Mouse (Mus musculus) cerebellum, postnatal 25 days (tissue): ENCODE data around the gene Shd.
A peak's percentile ranks its signal among the peaks of the same experiment; 100 is the strongest.
"Not testable (repeated sequence)": the region's sequence is repeated elsewhere in the genome, so short reads cannot be mapped to it uniquely, and the experiment has no call there.

Source experiments
- DNase-seq, 2 experiments: peaks; one replicate each; pipeline ENCODE4 v3.0.0; 2021; ENCODE audit warnings: mixed read lengths in 2 of 2

The Shd gene

GRCm38 (mm10) chr17:55969966-55970891, at the start of gene Shd:
Gene Shd, plus strand, starts transcription at chr17:55970467.
- peak; percentile 80 to 84 for DNase-seq

- peak; percentile 71 to 76 for DNase-seq
These were observed 38.4 kb upstream of the Shd start for GRCm38 (mm10) chr17:55931553-55932502.

GRCm38 (mm10) chr17:55932635-55933034, 37.6 kb upstream of the Shd start:
- DNase-seq: no peak

GRCm38 (mm10) chr17:55933191-55933590, 37.1 kb upstream of the Shd start:
- no peak for DNase-seq

- DNase-seq: not testable (repeated sequence)
These were observed 25.8 kb upstream of the Shd start for GRCm38 (mm10) chr17:55944387-55944865.

GRCm38 (mm10) chr17:55944866-55945682, 25.2 kb upstream of the Shd start:
- DNase-seq: peak; percentile 94 to 95

GRCm38 (mm10) chr17:55945696-55946095, 24.6 kb upstream of the Shd start:
- no peak for DNase-seq

- DNase-seq: no peak
These were observed 21.6 kb upstream of the Shd start for GRCm38 (mm10) chr17:55948647-55949046.

GRCm38 (mm10) chr17:55949400-55949799, 20.9 kb upstream of the Shd start, which contains the start of gene Zfp119b:
Gene Zfp119b, minus strand, starts transcription at chr17:55949500.
- DNase-seq: no peak

GRCm38 (mm10) chr17:55950601-55951000, 19.7 kb upstream of the Shd start:
- DNase-seq: no peak

GRCm38 (mm10) chr17:55952041-55952440, 18.2 kb upstream of the Shd start:
- no peak for DNase-seq

GRCm38 (mm10) chr17:55952447-55953027, 17.7 kb upstream of the Shd start, which contains the start of gene Ebi3:
Gene Ebi3, plus strand, starts transcription at chr17:55952640.
- DNase-seq: no peak

GRCm38 (mm10) chr17:55953751-55954150, 16.5 kb upstream of the Shd start:
- no peak for DNase-seq

- no peak for DNase-seq
These were observed 16.0 kb upstream of the Shd start for GRCm38 (mm10) chr17:55954229-55954628.

- peak; percentile 90 to 95 for DNase-seq
These were observed 14.1 kb upstream of the Shd start for GRCm38 (mm10) chr17:55956129-55956528.

- no peak for DNase-seq
These were observed 13.7 kb upstream of the Shd start for GRCm38 (mm10) chr17:55956591-55956990.

GRCm38 (mm10) chr17:55957168-55957567, 13.1 kb upstream of the Shd start:
- peak; percentile 83 to 92 for DNase-seq

GRCm38 (mm10) chr17:55957726-55958583, 12.3 kb upstream of the Shd start:
- DNase-seq: peak in 1 of 2 experiments; percentile 4

GRCm38 (mm10) chr17:55958584-55958886, 11.7 kb upstream of the Shd start:
- DNase-seq: no peak

- peak; percentile 93 to 96 for DNase-seq
These were observed 11.1 kb upstream of the Shd start, which contains the start of gene Yju2 for GRCm38 (mm10) chr17:55958918-55959728. Gene Yju2, plus strand, starts transcription at chr17:55959099.
